Mouse (Mus musculus) left cerebral cortex, adult 8-10 months (tissue): ENCODE data around the gene Dock9. TPM values are rescaled to one million over a fixed set of nuclear protein-coding genes. Genes with fewer than 3 reads are reported as not detected.
"Not testable (repeated sequence)": the region's sequence is repeated elsewhere in the genome, so short reads cannot be mapped to it uniquely, and the experiment has no call there.

Source experiments
- DNase-seq, 2 experiments: peaks; one replicate each; pipeline ENCODE4 v3.0.0; 2022; ENCODE audit warnings: low spot score in 2 of 2
- total RNA-seq, 4 experiments: library from RNA; stranded (reverse); gene quantifications; 2 replicates each; pipeline ENCODE4 v1.2.4; 2022

Gene Dock9
- total RNA-seq, 4 experiments from 2014 or later, result 80.7 to 83.1 (median 81.8) TPM

DNA sequence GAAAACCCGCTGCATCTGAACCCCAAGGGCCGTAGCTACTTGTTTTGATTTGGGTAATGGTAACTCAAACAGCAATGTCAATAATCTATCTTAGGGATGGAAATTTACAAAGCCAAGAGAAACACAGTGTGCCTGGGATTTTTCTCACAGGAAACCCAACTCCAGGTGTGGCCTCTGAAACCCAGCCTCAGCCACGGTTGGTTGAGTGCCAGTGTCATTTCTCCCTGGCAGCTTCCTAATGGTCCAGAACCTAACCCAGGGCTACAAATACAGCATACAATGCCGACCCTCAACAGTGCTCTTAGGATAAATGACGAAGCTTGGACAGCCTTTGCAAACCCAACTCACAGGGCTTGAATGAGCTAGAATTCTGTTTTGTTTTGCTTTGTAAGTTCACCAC is 92.0 kb downstream of the Dock9 start:
- DNase-seq, result no peak

DNA sequence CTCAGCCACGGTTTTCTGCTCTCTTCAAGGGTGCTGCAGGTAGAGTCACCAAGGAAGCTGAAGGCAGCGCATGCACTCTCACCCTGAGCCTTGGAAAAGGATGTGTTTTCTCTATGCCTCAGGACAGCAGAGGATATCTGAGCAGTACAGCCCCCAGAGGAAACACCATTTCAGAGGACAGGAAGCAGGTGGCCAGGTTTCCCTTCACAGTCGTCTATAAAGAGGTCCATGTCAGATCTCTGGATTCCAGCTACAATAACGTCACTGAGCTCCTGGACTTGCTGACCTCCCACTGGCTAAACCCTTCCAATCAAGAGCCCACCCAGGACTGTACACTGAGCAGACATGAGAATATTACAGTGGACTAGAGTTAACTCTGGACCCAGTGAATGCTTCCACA is 95.1 kb downstream of the Dock9 start:
- no peak for DNase-seq

DNA sequence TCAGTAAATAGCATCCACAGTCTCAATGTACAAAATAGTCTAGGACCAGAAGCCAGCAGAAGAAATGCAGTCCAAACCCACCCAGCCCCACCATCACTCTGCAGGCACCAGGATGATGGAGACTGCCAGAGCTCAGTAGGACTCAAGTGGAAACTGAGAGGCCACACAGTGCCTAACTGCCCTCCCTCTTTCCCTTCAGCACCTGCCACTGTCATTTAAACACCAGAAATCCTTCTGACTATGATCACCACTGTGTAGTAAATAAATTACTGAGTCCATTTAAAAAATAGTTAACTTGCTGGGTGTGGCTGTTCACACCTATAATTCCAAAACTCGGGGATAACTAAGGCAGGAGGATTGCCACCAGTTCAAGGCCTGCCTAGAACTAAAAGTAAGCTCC is 97.6 kb downstream of the Dock9 start:
- no peak for DNase-seq

DNA sequence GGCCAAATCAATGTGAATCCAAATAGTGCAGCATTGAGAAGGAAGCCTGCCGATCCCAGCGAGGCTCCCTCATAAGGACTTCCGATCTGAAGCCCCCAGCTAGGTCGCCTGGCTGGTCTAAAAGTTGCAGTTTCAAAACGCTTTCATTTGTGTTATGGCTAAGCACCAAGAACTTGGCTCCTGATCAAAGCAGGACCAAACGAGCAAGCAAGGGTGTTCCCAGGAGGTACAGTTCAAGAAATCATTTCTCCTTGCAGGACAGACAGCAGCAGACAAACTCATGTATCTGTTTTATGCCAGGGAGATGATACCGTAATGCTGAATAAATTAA is 99.1 kb downstream of the Dock9 start:
- peak in 1 of 2 experiments; percentile 60 for DNase-seq

DNA sequence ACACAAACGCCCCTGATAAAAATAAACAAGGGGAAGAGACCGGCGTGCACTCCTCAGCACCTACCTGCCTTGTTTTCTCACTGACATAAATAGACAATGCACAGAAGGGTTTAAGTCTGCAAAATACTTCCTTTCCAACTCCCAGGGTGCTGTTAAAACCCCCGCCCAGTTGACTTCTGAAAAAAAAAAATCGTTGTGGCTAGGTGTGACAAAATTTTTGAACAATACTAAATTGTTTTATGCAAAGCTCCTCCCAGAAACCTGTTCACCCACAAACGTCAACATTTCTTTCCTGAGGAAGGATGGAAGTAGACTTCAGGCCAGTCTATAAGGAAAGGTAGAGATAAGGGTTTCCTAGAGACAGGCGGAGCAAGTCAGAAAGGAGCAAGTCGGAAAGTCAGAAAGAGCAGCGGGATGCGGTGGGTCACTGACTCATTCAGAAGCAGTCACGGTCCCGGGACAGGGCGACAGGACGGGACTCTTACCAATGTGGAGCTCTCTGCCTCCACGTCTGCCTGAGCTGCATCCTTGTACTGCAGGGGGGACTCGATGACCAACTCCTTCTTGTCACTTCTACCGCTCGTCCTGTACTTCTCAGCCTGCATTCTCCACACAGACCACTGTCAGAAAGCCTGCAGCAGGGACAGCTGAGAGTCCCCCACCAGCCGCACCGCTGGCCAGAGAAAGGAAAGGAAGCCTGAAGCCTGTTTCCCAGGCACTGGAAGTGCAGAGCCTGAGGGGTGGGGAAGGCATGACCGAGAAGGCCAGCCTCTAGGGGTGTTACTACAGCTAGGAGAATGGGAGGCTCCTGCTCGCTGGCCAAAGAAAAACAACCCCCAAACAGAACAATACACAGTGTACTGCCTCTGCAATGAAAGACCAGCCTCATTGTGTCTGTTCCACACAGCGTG is 99.7 kb downstream of the Dock9 start:
- peak in 1 of 2 experiments; percentile 37 for DNase-seq

DNA sequence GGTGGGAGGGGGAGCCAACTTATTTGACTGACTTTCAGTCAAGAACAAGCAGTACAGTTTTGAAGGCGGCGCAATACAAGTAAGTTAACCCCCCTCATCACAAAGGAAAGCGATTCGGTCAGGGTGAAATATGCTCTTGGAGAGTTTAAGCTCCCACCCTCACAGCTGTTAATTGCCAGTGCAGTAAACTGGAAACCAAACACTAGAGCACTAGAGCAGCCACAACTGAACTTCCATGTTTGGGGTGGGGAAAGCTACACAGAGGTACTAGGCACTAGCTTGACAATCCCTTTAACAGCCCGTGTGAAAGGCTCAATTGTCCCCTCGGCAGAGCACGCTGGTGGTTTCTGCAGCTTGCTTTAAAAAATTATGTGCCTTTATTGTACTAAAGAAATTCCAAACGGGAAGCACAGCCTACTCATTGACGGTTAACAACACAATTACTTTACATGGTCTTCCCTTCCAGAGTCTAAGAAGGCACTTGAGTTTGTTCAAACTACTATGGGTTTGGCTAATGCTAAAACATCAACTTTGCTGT is 100.4 kb downstream of the Dock9 start:
- no peak for DNase-seq

DNA sequence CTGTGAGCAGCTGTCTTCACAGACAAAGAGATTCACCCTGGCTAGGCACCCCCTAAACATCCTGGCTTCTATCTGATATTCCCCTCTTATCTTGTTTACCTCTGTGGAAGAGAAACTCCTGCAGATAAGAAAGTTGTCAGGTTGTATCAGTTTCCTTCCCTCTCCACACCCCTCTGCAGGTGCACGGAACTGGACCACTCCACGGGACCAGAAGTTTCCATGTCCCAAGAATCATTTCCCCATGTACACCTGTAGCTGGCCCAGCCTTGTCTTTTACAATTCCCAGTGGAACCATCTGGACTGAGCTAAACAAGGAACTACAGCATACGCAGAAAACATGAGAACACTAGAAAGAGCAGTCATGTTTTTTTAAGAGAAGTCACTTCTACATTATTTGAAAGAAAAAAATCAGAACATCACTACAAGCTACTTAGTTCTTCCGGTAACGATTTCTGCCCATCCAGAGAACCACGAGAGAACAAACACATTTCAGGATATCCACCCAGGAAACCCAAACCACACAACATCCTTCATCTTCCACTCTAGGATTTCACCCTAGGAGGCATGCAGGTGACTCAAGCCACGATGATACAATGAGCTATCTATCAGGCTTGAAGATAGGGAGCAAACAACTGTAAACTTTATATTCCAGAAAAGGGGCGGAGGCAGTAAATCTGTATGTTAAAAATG is 101.1 kb downstream of the Dock9 start:
- no peak for DNase-seq

DNA sequence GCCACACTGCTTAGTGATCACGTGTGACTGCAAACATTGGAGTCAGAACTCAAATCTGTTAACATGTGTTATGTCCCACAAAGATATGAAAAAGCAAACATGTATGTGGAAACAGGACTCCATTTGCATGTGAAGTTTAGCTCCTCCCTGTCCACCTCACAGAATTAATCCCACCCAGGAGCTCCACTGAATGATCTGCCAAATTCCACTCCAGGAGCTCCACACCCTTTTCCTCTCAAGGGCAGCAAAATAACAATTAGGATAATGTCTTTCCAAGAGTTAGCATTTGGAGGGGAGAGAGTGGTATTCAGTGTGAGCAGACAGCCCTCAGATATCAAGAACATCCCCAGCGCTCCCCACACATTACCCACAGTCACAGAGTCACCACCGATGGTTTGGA is 102.9 kb downstream of the Dock9 start:
- DNase-seq, result no peak

DNA sequence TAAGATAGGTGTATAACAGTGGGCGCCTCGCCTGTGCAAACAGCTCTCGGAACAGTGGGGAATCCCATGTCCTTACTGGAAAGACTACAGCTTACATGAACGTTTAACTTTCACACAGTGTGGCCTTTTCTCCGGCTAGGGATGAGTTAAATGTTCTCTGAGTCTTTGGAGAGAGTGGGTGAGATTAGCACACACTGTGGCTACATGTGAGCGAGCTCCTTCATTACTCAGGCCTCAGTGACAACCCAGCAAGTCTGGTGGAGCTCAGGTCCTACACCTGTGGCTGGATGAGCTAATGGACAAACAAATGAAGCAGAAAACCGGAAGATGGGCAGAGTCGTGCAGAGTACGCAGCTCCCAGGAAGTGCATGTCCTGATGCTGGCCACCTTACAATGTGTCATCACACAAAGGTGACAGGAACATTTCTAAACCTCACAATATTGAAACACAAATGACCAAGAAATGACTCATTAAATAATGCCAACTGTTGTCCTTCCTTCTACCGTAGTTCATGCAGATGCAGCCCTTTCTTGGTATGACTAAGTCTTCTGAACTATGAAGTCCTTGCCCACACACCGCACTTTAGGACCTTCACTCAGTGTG is 103.5 kb downstream of the Dock9 start:
- DNase-seq, result no peak

DNA sequence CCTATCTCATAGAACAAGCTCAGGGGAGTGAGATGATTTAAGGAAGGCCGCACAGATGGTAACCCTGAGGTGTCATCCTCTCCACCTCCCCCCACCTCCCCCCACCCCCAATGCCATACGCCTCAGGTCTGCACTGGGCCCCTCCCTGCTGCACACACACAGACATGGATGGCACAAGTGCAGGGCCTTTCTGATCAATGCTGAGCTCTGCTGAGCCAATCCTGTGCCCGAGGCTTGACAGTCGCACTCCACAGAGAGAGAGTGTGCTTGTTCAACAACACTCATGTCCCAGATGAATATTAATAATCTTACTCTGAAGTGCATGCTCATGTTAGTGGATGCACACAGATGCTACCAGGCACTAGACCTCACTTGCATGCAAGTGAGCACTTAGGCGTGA is 108.0 kb downstream of the Dock9 start:
- not testable (repeated sequence) for DNase-seq

DNA sequence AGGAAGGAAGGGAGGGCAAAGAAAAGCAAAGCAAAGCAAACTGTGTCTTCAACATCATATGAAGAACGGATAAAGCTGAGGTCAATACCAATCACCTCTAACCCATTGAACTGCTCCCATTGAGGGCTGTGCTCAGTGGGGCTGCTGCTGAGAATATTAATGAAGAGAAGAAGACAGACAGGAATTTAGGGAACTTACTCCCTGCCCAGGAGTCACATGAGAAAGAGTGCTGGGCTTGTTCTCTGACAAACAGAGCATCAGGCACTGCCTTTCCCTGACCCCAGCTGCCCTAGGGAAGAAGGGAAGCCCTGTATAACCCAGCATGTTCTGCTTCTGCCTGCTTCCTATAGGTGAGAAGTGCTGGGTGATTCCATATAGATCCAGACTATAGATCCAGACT is 109.5 kb downstream of the Dock9 start:
- no peak for DNase-seq

DNA sequence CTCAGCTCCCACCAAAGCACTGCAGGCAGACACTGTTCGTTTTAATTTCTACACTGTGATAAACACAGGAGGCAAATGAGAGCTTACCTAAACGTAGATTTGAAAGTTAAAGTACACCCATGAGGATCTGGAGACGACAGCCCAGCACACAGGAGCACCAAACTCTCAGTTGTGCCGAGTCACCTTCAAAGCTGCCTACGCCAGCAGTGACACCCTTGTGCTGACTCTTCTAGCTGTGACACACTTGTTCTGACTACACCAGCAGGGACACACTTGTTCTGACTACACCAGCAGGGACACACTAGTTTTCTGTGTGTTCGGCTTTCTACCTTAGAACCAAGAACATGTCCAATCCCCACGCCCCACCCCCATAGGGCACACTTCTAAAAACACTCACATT is 110.4 kb downstream of the Dock9 start:
- DNase-seq, result no peak

DNA sequence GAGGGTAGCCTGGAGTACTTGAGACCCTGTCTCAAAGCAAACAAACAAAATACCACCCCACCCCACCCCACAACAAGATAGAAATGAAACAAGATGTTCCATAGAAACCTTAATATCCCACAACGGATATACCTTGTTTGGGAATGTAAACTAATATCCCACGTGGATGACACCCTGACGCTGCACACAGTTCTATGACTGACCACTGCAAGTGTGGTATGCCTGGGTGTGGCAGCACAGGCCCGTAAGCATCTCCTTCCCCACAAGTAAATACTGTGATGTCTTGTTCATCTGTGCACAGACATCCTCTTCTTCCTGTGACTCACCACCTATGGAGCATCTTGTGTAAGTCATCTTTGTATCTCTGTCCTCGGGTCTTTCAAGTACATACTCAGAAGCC is 118.7 kb downstream of the Dock9 start:
- no peak for DNase-seq

DNA sequence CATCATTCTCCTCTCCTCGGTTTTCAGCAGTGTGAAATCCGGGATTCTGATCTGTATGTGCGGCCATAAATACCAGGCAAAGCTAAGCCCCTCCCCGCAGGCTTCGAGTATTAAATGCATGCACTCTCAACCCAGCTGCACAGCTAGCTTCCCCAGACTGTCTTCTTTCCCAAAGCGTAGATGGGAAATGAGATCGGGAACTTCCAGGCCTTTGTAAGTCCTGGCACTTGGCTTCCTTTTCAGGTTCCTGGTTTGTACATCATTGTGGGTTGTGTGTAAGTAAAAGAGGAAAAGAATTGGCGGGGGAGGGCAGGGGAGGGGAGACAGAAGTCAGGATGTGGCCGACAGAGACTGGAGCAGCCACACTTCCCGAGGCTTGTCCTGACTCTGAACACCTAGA is 119.2 kb downstream of the Dock9 start:
- DNase-seq, result no peak

DNA sequence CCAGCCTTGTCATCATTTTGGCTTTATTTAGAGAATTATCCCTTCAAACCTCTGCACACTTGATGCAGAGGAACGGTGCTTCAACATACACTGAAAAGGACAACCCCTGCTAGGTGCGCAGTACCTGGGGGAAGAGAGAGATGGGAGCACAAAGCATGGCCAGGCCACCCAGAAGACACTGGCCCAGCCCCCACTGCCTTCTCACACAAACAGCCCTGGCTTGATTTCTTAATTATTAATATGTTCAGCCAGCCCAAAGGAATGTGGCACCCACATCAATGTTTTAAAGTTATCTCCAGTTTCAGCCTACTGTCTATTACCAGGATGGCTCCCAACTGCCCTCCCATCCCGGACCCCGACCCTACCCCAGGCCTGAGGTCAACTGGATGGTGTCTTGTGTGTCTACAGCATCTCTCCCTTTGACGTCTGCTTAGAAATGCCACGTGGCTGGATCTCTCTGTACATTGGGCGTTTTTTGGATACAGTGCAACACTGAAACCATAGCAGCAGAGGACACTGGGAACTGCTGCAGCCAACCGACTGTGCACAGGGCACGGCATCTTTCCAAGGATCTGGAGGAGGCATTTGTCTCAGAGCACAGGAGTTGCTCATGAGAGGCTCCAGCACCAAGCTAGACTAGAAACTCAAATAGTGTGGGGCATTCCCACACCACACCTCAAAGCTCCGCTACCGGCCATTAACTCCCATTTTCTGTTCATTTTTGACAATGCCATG is 120.9 kb downstream of the Dock9 start:
- peak in 1 of 2 experiments; percentile 36 for DNase-seq

DNA sequence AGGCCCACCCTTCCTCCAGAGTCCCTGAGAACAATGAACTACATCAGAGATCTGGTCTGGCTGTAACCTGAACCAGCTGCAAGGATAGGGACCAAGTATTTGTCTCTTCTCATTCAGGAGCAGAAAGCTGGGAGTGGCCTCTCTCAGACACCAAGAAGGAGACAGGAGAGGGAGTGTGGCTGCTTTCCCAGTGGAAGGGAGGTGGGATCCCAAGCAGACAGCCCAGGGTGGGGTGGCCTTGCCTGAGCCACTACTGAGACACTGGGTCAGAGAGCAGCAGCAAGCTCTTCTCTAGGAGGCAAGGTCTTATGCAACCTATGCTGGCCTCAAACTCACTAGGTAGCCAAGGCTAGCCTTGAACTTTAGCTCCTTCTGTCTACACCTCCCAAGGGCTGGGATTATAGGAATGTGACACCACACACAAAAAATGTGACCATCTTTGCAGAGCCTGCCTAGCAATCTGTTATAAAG is 121.5 kb downstream of the Dock9 start:
- no peak for DNase-seq

DNA sequence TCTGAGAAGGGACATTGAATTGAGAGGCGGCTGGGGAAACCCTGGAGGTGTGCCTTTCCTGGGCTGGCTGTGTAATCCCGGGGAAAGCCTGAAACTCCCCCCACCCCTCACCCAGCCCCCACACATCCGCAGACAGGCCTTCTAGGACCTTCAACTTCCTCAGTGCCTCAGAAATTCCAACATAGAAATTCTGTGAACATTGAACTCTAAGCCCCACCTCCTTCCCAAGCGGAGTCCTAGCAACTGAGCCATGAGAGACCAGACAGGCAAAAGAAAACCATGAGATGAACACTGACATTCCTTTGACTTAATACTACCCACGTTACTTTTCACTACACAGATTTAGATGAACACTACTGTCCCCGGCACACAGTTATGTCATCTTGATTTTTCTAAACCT is 122.1 kb downstream of the Dock9 start:
- no peak for DNase-seq

DNA sequence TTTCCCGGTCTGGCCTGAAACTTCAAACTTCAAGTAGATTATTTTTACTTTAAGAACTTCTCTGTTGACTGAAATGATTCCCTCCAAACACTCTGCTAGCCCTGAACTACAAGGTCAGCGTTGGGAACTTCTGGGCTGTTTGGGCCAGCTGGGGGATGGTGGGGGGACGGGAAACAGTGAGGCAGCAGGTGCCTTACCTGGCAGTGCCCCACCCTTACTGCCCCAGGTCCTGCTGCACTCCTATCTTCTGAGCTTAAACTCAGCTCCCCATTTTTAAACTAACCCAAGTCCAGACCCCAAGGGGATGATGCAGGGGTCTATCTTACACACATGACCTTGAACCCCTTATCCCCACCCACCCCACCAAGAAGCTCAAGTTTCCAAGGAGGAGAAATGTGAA is 122.5 kb downstream of the Dock9 start:
- DNase-seq, result no peak

DNA sequence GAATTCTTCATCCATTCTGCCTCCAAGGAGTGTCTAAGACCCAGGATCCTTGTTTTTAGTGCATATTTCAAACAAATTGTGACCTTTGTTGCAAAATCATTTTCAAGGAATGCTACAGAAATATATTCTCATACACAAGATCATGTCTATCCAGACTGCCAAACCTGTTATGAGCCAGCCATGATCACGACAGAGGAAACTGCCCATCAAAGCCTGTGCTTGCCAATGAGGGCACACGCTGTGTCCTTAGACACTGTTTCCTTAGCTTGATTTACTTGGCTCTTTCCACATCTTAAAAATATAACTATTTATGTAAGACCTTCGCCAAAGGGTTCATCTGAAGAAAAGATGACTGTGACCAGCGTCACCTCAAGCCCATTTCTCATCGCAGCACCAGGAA is 127.6 kb downstream of the Dock9 start:
- DNase-seq, result no peak

DNA sequence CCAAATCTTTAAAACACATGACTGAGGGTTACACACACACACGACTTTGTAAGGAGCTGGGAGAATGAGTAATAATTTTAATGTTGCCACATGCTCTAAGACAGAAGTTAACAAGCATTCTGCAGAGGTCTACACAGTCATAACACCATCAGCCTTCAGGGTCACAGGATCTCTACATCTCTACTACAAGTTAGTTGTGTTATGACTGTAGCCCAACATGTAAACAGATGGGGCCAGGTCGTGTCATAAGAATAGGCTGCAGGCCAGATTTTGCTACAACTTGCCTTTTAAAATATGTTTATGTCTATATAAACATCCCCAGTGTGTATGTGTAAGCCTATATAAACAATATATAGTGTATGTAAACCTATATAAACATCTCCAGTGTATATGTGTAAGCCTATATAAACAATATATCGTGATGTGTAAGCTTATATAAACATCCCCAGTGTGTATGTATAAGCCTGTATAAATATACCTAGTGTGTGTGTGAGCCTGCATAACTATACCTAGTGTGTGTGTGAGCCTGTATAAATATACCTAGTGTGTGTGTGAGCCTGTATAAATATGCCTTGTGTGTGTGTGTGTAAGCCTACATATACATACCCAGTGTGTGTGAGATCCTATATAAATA is 130.9 kb downstream of the Dock9 start:
- no peak for DNase-seq

DNA sequence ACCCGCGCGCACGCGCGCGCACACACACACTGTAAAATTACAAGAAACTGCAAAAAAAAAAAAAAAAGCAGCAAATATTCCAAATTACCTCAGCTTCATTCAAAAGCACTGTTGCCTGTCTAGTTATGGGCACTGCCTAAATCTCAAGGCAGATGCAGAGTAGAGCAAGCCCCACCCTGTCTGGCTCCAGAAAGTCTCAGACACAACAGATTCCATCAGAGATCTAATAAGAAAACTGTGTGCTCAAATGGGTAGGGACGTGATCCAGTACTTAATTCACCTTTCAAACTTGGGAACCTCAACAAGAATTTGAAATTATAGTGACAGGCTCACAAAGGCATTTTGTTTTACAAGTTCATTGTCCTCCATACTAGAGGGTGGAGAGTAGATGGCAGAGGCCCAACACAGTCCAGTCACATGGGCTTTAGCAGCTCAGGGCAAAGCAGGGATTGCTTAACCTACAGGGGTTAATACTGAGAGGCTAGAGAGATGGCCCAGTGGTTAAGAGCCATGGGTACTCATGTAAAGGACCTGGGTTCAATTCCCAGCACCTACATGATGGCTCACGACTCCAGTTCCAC is 131.9 kb downstream of the Dock9 start:
- DNase-seq, result no peak
